Mouse (Mus musculus) common myeloid progenitor, adult 5-6 weeks (primary cell): Measurements from ENCODE around the gene Meaf6. TPM values are rescaled to one million over a fixed set of nuclear protein-coding genes. Genes with fewer than 3 reads are reported as not detected.
A peak's percentile ranks its signal among the peaks of the same experiment; 100 is the strongest.

ENCODE experiments used
- ATAC-seq: replicated peaks from 2 replicates; pipeline ENCODE4 v1.8.0; 2016; ENCODE audit warnings: low read depth, mild to moderate bottlenecking, moderate TSS enrichment, inconsistent platforms; ENCODE audit not compliant: poor library complexity, severe bottlenecking
- total RNA-seq: library from RNA; stranded (forward); fragments of 200-1000, 187-1606 nt; gene quantifications from 2 replicates; pipeline ENCODE4 v1.2.3, GENCODE M21; 2017

The Meaf6 gene
- total RNA-seq, 1 experiment from 2014 or later, result 44.0 TPM

- no peak for ATAC-seq
Observed at GRCm38 (mm10) chr4:125136303-125136888, 51.5 kb downstream of the Meaf6 start.

DNA sequence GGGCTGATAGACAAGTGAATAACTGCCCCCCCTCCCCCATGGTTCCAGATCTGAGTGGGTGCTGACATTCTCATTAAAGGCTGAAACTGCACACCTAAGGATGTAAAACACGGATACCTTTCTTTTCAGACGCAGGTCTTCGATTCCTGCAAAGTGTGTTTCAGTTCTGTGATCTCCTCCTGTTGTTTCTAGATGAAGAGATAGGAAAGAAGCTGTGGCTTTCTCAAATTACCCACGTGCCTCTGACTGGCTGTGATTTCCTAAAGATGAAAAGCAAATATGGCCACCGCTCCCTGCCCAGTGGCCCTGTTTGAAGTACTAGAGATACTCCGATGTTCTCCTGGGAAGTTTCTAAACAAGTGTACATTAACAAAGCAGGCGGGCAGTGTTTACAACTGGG is 53.4 kb downstream of the Meaf6 start:
- no peak for ATAC-seq

- peak; percentile 20 for ATAC-seq
Observed at GRCm38 (mm10) chr4:125144211-125144610, 59.3 kb downstream of the Meaf6 start.

DNA sequence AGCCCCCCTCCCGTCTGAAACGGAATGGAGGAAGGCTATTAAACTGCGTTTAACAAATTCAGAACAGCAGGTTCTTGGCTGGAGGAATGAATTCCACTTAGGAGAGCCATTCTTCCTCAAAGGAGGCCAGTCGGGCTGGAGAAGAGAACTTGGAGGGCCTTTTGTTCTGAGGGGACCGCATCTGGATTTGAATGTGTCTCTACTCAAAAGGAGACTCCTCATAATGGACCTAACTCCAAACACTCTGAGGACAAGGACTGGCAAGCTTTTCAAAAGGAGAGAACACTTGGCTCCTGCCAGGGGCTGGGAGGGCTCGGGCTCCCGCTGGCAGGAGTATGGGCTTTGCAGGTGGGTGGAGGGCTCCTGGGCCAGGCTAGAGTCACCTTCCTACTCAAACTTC is 59.7 kb downstream of the Meaf6 start:
- ATAC-seq, result no peak

DNA sequence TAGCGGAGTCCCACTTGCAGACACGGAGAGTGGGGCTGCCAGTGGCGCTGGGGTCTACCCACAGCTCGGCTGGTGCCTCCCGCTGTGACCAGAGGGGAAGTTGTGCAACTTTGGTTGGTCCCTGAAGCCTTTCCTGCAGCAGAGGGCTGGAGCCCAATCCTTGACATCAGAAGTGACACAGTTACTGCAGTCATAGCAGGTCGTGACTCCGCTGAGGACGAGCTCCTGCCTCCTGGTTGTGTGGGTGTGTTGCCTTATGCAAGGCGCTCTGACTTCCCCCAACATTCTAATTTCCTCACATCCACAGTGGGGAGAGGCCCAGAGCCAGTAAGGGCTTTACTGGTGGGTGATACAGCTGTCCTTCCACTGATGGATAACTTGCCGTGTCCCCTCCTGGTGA is 60.3 kb downstream of the Meaf6 start:
- peak; percentile 90 for ATAC-seq

DNA sequence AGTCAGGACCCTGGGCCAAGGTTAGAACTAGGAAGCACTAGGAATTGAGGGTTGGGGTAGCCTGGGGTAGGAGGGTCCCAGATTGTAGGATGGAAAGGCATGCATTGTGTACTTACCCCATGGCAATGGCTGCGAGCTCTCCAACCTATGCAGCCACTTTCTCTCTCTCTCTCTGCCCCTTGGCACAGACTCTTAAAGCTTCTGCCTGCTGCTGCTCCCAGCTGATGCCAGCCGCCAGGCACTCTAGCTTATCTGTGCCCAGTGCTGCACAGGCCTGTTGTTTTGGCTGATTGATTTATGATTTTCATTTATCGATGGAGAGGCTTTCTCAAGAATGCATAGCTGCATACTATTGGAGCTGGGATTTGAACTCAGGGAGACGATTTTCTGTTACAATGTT is 63.0 kb downstream of the Meaf6 start:
- ATAC-seq, result no peak

GRCm38 (mm10) chr4:125149460-125149859 is 64.5 kb downstream of the Meaf6 start:
- no peak for ATAC-seq

GRCm38 (mm10) chr4:125152469-125152868 is 67.5 kb downstream of the Meaf6 start:
- no peak for ATAC-seq

DNA sequence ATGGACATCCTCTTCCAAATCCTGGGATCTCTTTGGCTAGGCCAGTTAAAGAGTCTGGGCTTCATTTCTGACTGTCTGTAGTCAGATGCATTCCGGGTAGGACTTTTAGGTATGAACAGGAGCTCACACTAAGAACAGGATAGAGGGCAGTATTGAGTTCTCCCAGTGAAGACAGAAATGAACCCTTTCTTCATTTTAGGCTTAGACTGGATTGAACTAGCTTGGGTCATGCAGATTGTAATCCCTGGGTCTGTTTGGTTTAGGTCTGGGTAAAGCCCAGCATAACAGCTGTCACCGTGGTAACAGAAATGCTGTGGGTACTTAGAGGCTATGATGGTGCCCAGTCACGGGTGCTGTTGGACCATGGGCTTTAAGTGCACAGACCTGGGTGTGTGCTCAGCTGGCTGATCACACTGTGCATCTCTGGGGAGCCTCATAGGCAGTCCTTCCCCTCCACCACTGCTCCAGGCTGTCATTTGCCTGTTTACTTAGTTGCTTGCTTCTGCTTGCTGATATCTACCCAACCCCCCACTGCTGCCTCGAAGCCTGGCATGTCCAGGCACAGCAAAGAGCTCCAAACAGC is 68.8 kb downstream of the Meaf6 start:
- no peak for ATAC-seq

DNA sequence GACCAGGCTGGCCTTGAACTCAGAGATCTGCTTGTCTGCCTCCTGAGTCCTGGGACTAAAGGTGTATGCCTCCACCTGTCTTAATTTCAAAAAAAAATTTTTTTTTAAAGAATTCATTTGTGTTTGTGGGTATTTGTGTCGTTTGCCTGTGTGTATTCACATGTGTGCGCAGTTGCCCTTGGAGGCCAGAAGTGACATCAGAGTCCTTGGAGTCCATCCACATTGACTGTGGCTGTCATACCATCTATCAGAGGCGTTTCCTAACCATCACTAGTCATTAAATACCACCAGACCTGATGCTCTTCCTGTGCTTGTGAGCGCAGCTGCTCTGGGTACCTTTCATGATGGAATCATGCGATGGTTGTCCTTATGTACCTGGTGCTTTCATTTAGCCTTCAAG is 70.7 kb downstream of the Meaf6 start:
- no peak for ATAC-seq

- ATAC-seq, result no peak
Observed at GRCm38 (mm10) chr4:125157322-125157721, 72.4 kb downstream of the Meaf6 start.

DNA sequence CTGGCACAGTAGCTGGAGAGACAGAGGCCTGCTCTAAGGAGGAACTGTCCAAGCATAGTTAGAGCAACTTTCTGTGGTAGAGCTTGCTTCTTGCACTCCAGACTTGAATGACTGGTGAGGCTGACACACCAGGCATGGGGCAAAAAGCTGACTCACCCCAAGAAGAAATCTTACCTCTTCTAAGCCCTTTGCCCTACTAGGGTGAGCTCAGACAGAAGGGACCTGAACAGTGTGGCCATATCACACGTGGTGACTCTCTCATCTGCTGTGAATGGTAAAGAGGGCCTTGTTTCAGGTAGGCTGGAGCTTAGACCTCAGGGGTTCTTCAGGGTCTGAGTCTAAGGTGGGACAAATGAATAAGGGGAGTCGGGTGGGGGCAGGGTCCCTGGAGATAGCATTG is 73.1 kb downstream of the Meaf6 start:
- no peak for ATAC-seq

- no peak for ATAC-seq
Observed at GRCm38 (mm10) chr4:125158581-125159317, 73.8 kb downstream of the Meaf6 start.

DNA sequence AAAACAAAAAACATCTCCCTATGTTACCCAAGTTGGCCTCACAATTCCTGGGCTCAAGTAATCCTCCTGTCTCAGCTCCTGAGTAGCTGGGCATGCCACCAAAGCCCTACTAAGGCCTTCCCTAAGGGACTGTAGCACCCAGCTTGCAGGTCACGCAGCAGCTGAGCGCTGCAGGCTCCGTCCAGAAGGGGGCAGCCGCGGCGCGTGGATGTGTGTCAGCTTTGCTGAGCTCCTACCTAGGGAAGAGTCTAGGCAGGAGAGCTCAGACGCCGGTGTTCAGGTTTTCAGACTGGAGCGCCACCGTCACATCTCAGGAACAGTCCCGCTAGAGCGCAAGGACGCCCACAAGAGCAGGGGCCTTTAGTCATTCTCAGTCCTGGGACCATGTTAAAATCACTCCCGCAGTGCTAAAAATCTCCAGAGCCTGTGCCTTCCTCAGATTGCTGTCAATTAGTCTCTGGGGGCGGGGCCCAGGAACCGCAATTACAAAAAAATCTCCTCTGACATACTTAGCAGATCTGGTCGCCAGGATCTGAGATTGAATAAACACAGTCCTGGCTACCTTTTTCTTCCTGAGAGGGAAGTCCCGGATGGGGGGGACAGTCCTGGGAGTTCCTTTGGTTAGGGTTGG is 75.5 kb downstream of the Meaf6 start:
- peak; percentile 91 for ATAC-seq

GRCm38 (mm10) chr4:125160951-125161331 is 76.0 kb downstream of the Meaf6 start:
- ATAC-seq, result no peak

GRCm38 (mm10) chr4:125161392-125161791 is 76.5 kb downstream of the Meaf6 start:
- ATAC-seq, result no peak

GRCm38 (mm10) chr4:125162701-125163100 is 77.8 kb downstream of the Meaf6 start:
- ATAC-seq, result no peak
